Mouse (Mus musculus) intestine, embryonic 14.5 days (tissue): ENCODE measurements around the gene Gm21083. TPM values are rescaled to one million over a fixed set of nuclear protein-coding genes. Genes with fewer than 3 reads are reported as not detected.
"Not testable (repeated sequence)": the region's sequence is repeated elsewhere in the genome, so short reads cannot be mapped to it uniquely, and the experiment has no call there.

ENCODE experiments used
- ATAC-seq: fragments of 200-750 bp; cut with Nextera tagmentation; replicated peaks from 2 replicates; pipeline ENCODE4 v1.8.0; 2017; ENCODE audit warnings: low read depth, moderate number of reproducible peaks, moderate TSS enrichment, moderate library complexity; ENCODE audit not compliant: low FRiP score, low TSS enrichment
- DNase-seq: peaks from one replicate; pipeline ENCODE4 v3.0.0-alpha.2; 2018; ENCODE audit warnings: low spot score
- H3K27ac ChIP-seq: fragments of 300-500 bp; sonication (generic); 2 replicates; pipeline ENCODE4 v1.5.1; 2014; ENCODE audit warnings: low read depth, mild to moderate bottlenecking, control low read depth
- H3K27me3 ChIP-seq: fragments of 300-500 bp; sonication (generic); replicated peaks from 2 replicates; pipeline ENCODE4 v1.6.1; 2014; ENCODE audit warnings: low read length, control low read depth; ENCODE audit not compliant: control insufficient read depth, insufficient read depth
- H3K36me3 ChIP-seq: fragments of 300-500 bp; sonication (generic); 2 replicates; pipeline ENCODE4 v1.6.1; 2014; ENCODE audit warnings: low read length, control low read depth; ENCODE audit not compliant: control insufficient read depth, insufficient read depth
- H3K4me1 ChIP-seq: fragments of 300-500 bp; sonication (generic); replicated peaks from 2 replicates; pipeline ENCODE4 v1.6.1; 2014; ENCODE audit warnings: low read length, control low read depth, mixed read lengths; ENCODE audit not compliant: control insufficient read depth, insufficient read depth
- H3K4me2 ChIP-seq: fragments of 300-500 bp; sonication (generic); 2 replicates; pipeline ENCODE4 v1.6.1; 2014; ENCODE audit warnings: low read length
- H3K4me3 ChIP-seq: fragments of 300-500 bp; sonication (generic); 2 replicates; pipeline ENCODE4 v1.5.1; 2014; ENCODE audit warnings: low read depth, low read length, control low read depth, mixed read lengths
- H3K9ac ChIP-seq: fragments of 300-500 bp; sonication (generic); 2 replicates; pipeline ENCODE4 v1.6.1; 2014; ENCODE audit warnings: mild to moderate bottlenecking, low read length
- H3K9me3 ChIP-seq: fragments of 300-500 bp; sonication (generic); 2 replicates; pipeline ENCODE4 v1.6.1; 2016; ENCODE audit warnings: low read length, control low read depth; ENCODE audit not compliant: control insufficient read depth
- WGBS: fragments of 180-500 bp; shearing (Covaris S2); extraction: QIAGEN DNeasy Blood & Tissue Kit; methylation state at CpG from one replicate; pipeline ENCODE4 v1.1.7; 2014; 5-methylcytosine and 5-hydroxymethylcytosine counted together
- polyA plus RNA-seq: library from polyadenylated mRNA; unstranded; fragments of >200 nt; fragmentation: Nextera tagmentation; extraction: Ambion mirVana; gene quantifications from 2 replicates; pipeline ENCODE4 v1.2.1, GENCODE M21; 2014

The Gm21083 gene
- polyA plus RNA-seq, 1 experiment from 2014 or later = 0.34 TPM

DNA sequence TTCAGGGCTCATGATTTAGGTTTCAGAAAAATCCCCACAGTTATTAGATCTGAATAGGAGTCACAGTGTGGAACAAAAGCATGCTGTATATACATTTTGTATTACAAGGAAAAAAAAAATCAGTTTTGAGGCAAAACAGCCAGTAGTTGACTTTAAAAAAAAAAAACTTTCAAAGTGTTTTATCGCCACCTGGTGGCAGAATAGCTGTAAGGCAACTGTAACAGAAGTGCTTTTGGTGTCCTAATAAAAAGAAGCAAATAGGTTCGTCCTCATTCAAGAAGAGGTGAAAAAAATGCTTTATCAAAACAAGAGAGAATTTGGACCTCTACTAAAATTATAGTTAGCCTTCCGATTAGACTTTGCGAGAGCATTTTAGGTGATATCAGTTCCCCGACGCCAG is 11.2 kb downstream of the Gm21083 start:
- H3K9me3 ChIP-seq, H3K4me2 ChIP-seq, H3K36me3 ChIP-seq, H3K4me3 ChIP-seq, ATAC-seq, H3K9ac ChIP-seq, H3K4me1 ChIP-seq, H3K27ac ChIP-seq, DNase-seq, H3K27me3 ChIP-seq: not testable (repeated sequence)
- 32% methylated on average over 6 of the region's 6 CpGs for WGBS

DNA sequence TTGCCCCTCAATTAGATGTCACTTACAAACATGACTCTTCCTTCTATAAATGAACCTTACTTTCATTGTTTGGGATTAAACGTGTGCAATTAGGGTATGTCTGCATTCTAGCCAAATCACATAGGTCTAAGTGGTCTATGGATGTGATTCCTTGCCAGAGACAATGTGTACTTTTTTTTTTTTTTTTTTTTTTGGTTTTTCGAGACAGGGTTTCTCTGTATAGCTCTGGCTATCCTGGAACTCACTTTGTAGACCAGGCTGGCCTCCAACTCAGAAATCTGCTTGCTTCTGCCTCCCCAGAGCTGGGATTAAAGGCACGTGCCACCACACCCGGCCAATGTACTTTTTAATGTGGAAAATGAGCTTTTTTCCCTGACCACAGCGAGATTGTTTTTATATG is 13.5 kb downstream of the Gm21083 start:
- H3K27me3 ChIP-seq, ATAC-seq, H3K36me3 ChIP-seq, DNase-seq, H3K4me3 ChIP-seq, H3K4me2 ChIP-seq, H3K4me1 ChIP-seq, H3K9ac ChIP-seq, H3K9me3 ChIP-seq, H3K27ac ChIP-seq: not testable (repeated sequence)
- WGBS = 61% methylated on average over 5 of the region's 5 CpGs

DNA sequence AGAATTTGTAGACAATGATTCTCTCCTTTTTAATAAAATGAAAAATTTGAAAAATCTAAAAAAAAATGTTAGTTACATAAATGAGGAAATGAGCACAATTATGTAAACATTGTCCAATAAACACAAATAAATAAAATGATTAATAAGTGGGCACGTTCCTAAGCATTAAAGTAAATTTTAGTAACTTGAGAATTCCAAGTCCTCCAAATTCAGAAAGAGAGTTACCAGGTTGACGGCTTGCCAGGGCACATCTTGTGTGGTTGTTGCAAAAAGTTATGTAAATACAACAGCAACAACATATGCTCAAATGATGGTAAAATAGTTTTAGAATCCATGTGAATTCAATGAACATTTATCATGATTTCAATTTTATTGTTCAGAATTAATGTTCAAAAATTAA is 14.4 kb downstream of the Gm21083 start:
- not testable (repeated sequence) for H3K4me2 ChIP-seq, H3K4me3 ChIP-seq, H3K4me1 ChIP-seq, H3K27ac ChIP-seq, H3K36me3 ChIP-seq, H3K9ac ChIP-seq, DNase-seq, H3K9me3 ChIP-seq, H3K27me3 ChIP-seq
- peak; percentile 72 for ATAC-seq
- 72% methylated on average over 2 of the region's 2 CpGs for WGBS

DNA sequence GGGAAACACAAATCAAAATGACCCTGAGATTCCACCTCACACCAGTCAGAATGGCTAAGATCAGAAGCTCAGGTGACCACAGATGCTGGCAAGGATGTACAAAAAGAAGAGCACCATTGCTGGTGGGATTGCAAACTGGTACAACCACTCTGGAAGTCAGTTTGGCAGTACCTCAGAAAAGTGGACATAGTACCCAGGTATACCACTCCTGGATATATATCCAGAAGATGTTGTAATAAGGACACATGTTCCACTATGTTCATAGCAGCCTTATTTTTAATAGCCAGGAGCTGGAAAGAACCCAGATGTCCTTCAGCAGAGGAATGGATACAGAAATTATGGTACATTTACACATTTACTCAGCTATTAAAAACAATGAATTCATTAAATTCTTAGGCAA is 21.7 kb downstream of the Gm21083 start:
- 0 out of 2 replicates have a peak, but pooled peaks have one; percentile 74 for ATAC-seq
- not testable (repeated sequence) for H3K4me1 ChIP-seq, H3K27ac ChIP-seq, H3K9me3 ChIP-seq, H3K4me3 ChIP-seq, DNase-seq, H3K4me2 ChIP-seq, H3K27me3 ChIP-seq, H3K9ac ChIP-seq, H3K36me3 ChIP-seq

DNA sequence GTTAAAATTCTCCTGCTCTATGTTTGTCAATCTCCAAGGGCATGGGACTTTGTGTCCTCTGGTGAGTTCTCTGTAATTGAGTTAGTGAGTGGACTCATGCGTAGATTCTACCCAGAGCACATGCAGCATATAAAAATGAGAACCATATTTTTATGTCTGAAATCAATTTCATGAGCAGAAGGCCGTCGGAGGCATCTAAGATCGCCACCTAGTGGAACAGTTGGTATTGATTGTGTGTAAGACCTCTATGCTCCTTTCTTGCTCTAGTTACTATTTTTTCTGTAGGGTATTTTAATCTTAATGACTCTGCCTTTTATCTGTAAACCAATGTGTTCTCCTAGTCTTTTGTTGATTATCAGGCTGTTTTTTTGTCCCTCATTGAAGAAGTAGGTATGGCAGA is 23.2 kb downstream of the Gm21083 start:
- not testable (repeated sequence) for H3K4me3 ChIP-seq, H3K4me2 ChIP-seq, H3K9ac ChIP-seq, H3K27me3 ChIP-seq, DNase-seq, H3K27ac ChIP-seq, H3K4me1 ChIP-seq, H3K36me3 ChIP-seq, ATAC-seq, H3K9me3 ChIP-seq
- 44% methylated on average over 4 of the region's 4 CpGs for WGBS

DNA sequence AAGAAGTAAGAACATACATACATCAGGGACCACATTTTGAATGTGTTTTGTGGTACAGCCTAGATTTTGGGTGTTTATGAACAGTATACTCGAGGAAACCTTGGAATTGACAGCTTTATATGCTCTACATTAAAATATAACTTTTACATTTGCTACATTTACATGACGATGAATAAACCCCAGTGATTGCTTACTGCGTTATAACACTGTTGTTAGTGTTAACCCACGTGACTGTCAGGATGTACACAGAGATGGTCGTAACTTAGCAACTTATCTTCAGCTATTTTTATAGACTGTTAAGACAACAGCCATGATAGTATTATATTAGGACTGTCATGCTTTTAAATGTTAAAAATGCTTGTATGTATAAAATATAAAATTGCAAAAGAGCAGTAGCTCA is 24.3 kb downstream of the Gm21083 start:
- H3K9me3 ChIP-seq, H3K9ac ChIP-seq, H3K36me3 ChIP-seq, H3K4me1 ChIP-seq, H3K4me2 ChIP-seq, H3K27me3 ChIP-seq, H3K4me3 ChIP-seq, H3K27ac ChIP-seq, DNase-seq: not testable (repeated sequence)
- peak; percentile 72; the same call in 1 of the 2 replicates for ATAC-seq
- 61% methylated on average over 5 of the region's 5 CpGs for WGBS

DNA sequence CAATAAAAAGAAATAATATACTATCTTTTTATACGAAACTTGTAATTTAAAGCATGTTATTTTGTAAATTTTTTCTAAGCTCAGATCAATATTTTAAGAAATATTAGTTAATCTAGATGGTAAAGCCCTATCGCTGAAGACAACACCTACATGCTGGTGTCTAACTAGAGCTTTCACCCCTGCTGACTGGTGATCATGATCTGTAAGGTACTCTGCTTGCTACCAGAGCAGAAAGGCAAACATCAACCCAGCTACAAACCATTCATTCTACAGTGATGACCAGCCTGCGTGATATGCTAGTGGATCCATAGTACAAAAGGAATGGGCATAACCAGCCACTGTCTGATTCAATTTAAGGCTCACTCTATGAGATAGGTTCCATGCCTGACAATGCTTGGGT is 24.8 kb downstream of the Gm21083 start:
- H3K9ac ChIP-seq, H3K27ac ChIP-seq, H3K4me1 ChIP-seq, H3K9me3 ChIP-seq, H3K4me3 ChIP-seq, H3K4me2 ChIP-seq, DNase-seq, H3K36me3 ChIP-seq, H3K27me3 ChIP-seq: not testable (repeated sequence)
- WGBS = 72% methylated on average over 3 of the region's 3 CpGs
- peak; percentile 53; the same call in 1 of the 2 replicates for ATAC-seq

DNA sequence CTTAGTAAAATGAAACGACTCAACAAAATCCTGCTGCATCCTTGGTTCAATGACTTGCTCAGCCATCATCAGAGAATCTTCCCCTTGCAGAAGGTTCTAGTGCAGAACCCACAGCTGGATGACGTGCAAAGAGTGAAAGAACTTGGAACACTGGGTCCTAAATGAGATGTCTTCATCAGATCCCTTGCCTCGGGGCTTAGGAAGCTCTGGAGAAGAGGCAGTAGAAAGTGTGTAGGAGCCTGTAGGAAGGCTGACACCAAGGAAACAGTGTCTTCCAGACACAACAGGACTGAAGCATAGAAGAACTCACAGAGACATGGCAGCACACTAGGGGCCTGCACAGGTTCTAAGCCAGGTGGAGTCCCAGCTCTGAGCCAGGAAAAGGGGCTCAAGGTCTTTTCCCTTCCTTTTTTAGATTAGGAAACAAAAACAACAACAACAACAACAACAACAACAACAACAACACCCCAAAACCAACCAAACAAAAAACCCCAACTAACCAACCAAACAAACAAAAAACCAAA is 25.4 kb downstream of the Gm21083 start:
- H3K4me1 ChIP-seq, H3K36me3 ChIP-seq, H3K4me2 ChIP-seq, H3K27me3 ChIP-seq, H3K4me3 ChIP-seq, H3K9me3 ChIP-seq, H3K9ac ChIP-seq, ATAC-seq, H3K27ac ChIP-seq: not testable (repeated sequence)
- DNase-seq = peak; percentile 53
- WGBS = 62% methylated on average over 3 of the region's 3 CpGs

DNA sequence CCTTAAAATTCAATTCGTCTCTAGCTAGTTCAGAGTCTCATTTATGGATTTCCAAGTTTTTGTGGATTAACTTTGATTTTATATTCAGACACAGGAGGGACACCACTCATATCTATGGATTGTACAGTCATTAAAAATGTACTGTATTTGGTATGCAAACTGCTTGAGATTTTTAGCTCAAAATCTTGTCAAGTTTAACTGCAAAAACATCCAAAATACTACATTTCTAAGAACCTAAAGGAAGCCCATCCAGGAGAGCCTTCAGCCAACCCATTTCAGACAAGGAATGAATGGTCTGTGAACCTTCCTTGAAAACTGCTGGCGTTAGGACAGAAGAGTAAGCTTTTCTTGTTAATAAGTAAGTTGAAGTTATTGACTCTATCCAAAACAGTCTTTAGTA is 25.9 kb downstream of the Gm21083 start:
- H3K9ac ChIP-seq, H3K4me3 ChIP-seq, ATAC-seq, H3K27ac ChIP-seq, H3K4me1 ChIP-seq, H3K36me3 ChIP-seq, H3K9me3 ChIP-seq, H3K27me3 ChIP-seq, DNase-seq, H3K4me2 ChIP-seq: not testable (repeated sequence)
- 65% methylated on average over 2 of the region's 2 CpGs for WGBS
